Mouse (Mus musculus) liver, adult 2 months (tissue): ENCODE measurements around the gene Cdkl1.

Experiments used
- CTCF ChIP-seq: fragments of 200-500 bp; IDR thresholded peaks from 2 replicates; pipeline ENCODE4 v1.5.1; 2011; ENCODE audit warnings: low read depth, low read length, control low read depth
- POLR2A ChIP-seq: fragments of 200-500 bp; IDR thresholded peaks from 2 replicates; pipeline ENCODE4 v1.6.1; 2011; ENCODE audit warnings: low read length, control low read depth; ENCODE audit not compliant: insufficient read depth; ENCODE audit errors: extremely low read depth

DNA sequence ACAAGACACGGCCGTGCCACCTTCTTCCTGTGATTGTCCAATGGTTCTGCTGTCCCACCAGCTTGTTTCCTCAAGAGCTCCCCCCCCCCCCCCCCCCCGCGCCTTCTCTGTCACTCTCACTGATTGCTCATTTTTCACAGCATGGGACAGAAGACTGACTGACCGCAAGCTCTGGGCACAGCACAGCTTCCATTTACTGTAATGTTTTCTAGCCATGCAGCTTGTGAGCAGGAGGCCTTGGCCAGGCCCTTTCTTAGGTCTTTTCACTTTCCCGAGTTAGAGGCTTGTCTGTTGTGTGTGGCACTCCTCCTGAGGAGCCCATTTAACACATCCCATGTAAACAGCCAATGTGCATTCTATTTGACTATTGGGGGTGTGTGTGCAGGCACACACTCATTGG, 12.1 kb upstream of the Cdkl1 start:
- TF ChIP-seq CTCF (no peak), POLR2A (no peak)
